Mouse (Mus musculus) cerebellum, adult 11-12 months (tissue): ENCODE results near the gene Il1rl1.

Source experiments
- DNase-seq: peaks from one replicate; pipeline ENCODE4 v3.0.0; 2022

Gene Il1rl1

GRCm38 (mm10) chr1:40439504-40439903 is 10.1 kb downstream of the Il1rl1 start:
- DNase-seq = no peak

GRCm38 (mm10) chr1:40444800-40445199 is 15.4 kb downstream of the Il1rl1 start:
- no peak for DNase-seq

GRCm38 (mm10) chr1:40465477-40466430 is 36.4 kb downstream of the Il1rl1 start, which contains the start of gene Il18r1:
Gene Il18r1 (plus strand): TSS chr1:40465552.
- DNase-seq = no peak

- DNase-seq = no peak
Measured at GRCm38 (mm10) chr1:40467306-40467705, 37.9 kb downstream of the Il1rl1 start.

GRCm38 (mm10) chr1:40468805-40469204 is 39.4 kb downstream of the Il1rl1 start:
- DNase-seq = no peak

GRCm38 (mm10) chr1:40469900-40470299 is 40.5 kb downstream of the Il1rl1 start:
- no peak for DNase-seq

- DNase-seq = no peak
Measured at GRCm38 (mm10) chr1:40472401-40472800, 43.0 kb downstream of the Il1rl1 start.

GRCm38 (mm10) chr1:40473640-40474039 is 44.3 kb downstream of the Il1rl1 start:
- DNase-seq = no peak

GRCm38 (mm10) chr1:40474336-40474735 is 45.0 kb downstream of the Il1rl1 start:
- DNase-seq = no peak

GRCm38 (mm10) chr1:40475697-40476096 is 46.3 kb downstream of the Il1rl1 start:
- DNase-seq = no peak

- no peak for DNase-seq
Measured at GRCm38 (mm10) chr1:40476756-40477155, 47.4 kb downstream of the Il1rl1 start.

GRCm38 (mm10) chr1:40479505-40479923 is 50.1 kb downstream of the Il1rl1 start:
- no peak for DNase-seq

GRCm38 (mm10) chr1:40494594-40494993 is 65.2 kb downstream of the Il1rl1 start:
- DNase-seq = no peak

- DNase-seq = no peak
Measured at GRCm38 (mm10) chr1:40499708-40500107, 70.3 kb downstream of the Il1rl1 start.

GRCm38 (mm10) chr1:40501126-40501525 is 71.8 kb downstream of the Il1rl1 start:
- DNase-seq = no peak

GRCm38 (mm10) chr1:40501546-40502398 is 72.4 kb downstream of the Il1rl1 start:
- DNase-seq = no peak

- DNase-seq = no peak
Measured at GRCm38 (mm10) chr1:40504548-40504947, 75.2 kb downstream of the Il1rl1 start.
